Mouse (Mus musculus) lung, postnatal 36 days (tissue): ENCODE data around the gene Rps9.
A peak's percentile ranks its signal among the peaks of the same experiment; 100 is the strongest.
"Not testable (repeated sequence)": the region's sequence is repeated elsewhere in the genome, so short reads cannot be mapped to it uniquely, and the experiment has no call there.

Experiments used
- DNase-seq: peaks from one replicate; pipeline ENCODE4 v3.0.0; 2022; ENCODE audit warnings: mixed read lengths

Gene Rps9

DNA sequence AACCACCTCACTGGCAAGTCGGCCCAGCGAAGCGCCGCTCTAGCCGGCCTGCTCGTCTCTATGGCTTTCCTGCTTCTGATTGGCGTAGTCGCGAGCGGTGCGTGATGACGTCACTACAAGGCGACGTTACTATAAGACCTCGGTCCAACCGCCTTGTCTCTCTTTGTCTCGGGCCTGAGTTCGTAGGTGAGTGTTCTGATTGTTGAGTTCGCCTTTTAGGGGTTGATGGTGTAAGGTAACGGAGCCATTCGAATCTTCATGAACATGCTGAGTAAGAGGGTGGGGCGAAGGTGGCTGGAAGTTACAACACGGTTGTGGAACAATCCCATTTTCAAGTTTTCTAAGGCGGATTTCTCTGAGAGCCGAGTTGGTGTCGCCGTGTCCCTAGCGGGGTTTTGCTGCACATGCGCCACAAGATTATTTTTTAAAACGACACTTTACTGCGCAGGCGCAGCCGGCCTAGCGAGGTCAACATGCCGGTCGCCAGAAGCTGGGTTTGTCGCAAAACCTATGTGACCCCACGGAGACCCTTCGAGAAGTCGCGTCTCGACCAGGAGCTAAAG lies at the start of gene Rps9:
TSS of gene Rps9 (plus strand) at position 115 of the 563 bp plus-strand sequence.
- peak; percentile 99 for DNase-seq

GRCm38 (mm10) chr7:3656966-3657365 lies 46.8 kb upstream of the Rps9 start:
- no peak for DNase-seq

DNA sequence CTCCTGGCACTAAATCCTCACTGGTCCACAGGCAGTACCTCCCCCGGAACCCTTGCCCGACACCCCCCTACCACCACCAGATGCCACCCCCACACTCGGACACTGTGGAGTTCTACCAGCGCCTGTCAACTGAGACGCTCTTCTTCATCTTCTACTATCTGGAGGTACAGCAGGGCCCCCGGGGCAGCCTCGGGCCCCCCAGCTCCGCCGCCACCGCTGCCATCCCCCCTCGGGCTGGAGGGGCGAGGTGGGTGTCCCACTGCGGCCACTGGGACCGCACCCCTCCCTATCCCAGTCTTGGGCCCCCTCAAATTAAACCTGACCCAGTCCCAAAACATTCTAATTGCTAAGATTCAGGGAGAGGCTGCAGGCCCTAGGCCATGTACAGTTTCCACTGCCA lies 45.2 kb upstream of the Rps9 start:
- DNase-seq, result no peak

GRCm38 (mm10) chr7:3664524-3665214 lies 39.1 kb upstream of the Rps9 start:
- peak; percentile 17 for DNase-seq

- peak; percentile 99 for DNase-seq
Observed at GRCm38 (mm10) chr7:3665215-3666114, 38.3 kb upstream of the Rps9 start, which contains the start of gene Leng1. Gene Leng1, minus strand, starts transcription at chr7:3665840.

DNA sequence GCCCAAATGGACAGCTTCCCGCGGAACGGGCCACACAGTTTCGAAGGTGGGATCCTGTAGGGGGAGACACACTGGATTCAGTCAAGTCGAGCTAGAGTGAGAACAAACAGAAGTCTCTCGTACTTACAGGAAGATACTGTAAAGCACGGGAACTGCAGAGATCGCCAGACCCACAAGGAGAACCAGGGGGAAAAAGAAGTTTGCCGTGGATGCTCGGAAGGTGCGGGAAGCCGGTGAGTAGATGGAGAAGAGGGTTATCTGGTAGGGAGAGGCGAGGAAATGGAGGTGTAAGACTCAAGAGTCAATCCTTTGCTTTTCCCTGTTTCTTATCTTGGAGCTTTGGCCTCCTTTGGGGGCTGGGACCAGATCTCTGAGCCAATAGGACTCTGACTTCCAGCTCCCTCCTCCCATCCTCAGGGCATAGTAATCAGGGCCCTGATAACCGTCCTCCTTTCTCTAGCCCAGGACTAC lies 36.8 kb upstream of the Rps9 start:
- peak; percentile 28 for DNase-seq

DNA sequence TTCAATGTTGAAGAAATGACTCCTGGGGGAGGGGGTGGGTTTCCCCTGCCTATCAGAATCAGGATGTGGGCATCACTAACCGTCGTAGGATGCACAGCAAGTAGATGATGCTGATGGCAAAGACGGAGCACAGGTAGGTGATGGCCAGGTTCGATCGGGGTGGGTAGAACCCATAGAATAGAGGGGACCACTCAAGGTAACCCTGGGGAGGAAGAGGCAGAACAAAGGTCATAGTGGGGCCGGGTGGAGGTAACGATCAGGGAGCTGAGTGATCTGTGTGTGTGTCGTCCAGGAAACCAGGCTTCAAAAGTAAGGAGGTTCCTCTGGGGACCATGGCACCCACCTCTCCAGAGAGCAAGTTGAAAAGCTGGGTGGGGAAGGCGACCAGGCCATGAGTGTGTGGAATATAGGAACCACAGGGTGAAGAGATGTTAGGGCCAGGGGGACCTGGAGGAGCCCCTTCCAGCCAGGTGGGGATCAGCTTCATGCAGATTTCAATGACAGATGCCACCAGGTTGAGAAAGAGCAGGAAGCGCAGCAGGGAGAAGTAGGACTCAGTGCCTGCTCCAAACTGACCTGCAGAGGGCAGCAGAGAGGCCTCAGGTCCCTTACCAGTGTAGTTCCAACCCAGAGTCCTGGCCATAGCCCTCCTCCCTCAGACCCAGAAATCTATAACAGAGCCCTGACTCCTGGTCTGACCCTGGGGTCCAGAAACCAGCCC lies 29.1 kb upstream of the Rps9 start:
- peak; percentile 93 for DNase-seq

- DNase-seq, result no peak
Observed at GRCm38 (mm10) chr7:3675228-3675548, 28.6 kb upstream of the Rps9 start.

- DNase-seq, result no peak
Observed at GRCm38 (mm10) chr7:3676371-3676770, 27.4 kb upstream of the Rps9 start.

DNA sequence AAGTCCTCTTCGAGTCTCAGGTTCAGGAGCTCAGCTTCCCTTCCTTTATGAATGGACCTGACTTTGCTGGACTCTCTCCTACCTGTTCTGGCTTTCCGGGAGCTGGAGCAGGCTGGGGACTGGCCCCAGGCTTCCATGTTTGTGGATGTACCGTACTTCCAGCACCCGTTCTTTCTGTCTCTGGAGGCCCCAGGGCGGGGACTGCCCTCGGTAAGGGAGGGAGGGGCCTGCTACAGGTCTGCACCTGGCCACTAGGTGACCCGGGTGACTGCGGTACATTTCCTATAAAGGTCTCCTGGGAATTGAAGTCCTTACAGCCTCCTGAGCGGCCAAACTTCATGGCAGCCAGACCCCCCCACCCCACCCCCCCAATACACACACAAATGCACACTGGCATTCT lies 26.5 kb upstream of the Rps9 start, which contains the start of gene Tmc4:
TSS of gene Tmc4 (minus strand) at position 212 of the 400 bp plus-strand sequence.
- DNase-seq, result peak; percentile 80

GRCm38 (mm10) chr7:3683908-3684550 lies 19.8 kb upstream of the Rps9 start:
- no peak for DNase-seq

- DNase-seq, result no peak
Observed at GRCm38 (mm10) chr7:3684698-3685097, 19.1 kb upstream of the Rps9 start.

GRCm38 (mm10) chr7:3685400-3686187 lies 18.2 kb upstream of the Rps9 start:
- no peak for DNase-seq

- DNase-seq, result no peak
Observed at GRCm38 (mm10) chr7:3691919-3692318, 11.9 kb upstream of the Rps9 start.

GRCm38 (mm10) chr7:3692382-3692986 lies 11.3 kb upstream of the Rps9 start, which contains the start of gene Tsen34:
Gene Tsen34, plus strand, starts transcription at chr7:3692863.
- no peak for DNase-seq

- peak; percentile 99 for DNase-seq
Observed at GRCm38 (mm10) chr7:3692987-3693808, 10.6 kb upstream of the Rps9 start, which contains the start of gene Mboat7. Gene Mboat7, minus strand, starts transcription at chr7:3693523.

GRCm38 (mm10) chr7:3693809-3694075 lies 10.1 kb upstream of the Rps9 start:
- no peak for DNase-seq

DNA sequence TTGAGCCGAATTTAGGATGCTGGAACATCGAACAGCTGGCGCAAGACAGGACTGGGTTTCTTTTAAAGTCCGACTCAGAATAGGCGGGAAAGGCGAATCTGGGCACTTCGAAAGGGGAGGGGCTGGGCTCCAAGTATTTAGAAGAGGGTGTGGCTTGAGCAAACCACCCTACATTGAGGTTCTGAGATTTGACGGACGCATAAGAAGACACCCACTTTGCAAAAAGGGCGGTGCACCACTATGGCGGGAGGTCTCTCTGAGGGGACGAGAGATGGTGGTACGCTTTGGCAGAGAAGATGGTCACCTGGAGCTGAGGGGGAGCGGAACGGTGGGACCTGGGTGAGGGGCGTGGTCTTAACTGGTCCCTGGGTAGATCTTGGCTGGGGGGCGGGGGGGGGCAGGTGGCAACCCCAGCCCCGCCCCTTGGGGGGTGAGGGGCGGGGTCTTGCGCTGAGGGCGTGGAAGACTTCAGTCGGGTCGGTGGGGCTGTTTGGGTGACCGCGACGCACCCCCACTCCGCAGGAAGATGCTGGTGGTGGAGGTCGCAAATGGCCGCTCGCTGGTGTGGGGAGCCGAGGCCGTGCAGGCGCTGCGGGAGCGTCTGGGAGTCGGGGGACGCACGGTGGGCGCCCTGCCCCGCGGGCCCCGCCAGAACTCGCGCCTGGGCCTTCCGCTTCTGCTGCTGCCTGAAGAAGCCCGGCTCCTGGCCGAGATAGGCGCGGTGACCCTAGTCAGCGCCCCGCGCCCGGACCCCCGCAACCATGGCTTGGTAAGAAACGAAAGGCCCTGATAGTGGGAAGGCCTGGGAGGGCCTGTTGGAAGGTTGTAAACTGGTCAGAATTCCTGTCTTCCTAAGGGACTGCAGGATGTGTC lies 9.5 kb upstream of the Rps9 start:
- peak; percentile 87 for DNase-seq

GRCm38 (mm10) chr7:3694949-3695305 lies 8.9 kb upstream of the Rps9 start:
- DNase-seq, result not testable (repeated sequence)
